Mouse (Mus musculus) retina, postnatal 7 days (tissue): ENCODE measurements around the gene Evx2.

Source experiments
- DNase-seq: peaks from one replicate; pipeline ENCODE4 v3.0.0-alpha.2; 2012; ENCODE audit warnings: low read depth, low spot score

Gene Evx2

DNA sequence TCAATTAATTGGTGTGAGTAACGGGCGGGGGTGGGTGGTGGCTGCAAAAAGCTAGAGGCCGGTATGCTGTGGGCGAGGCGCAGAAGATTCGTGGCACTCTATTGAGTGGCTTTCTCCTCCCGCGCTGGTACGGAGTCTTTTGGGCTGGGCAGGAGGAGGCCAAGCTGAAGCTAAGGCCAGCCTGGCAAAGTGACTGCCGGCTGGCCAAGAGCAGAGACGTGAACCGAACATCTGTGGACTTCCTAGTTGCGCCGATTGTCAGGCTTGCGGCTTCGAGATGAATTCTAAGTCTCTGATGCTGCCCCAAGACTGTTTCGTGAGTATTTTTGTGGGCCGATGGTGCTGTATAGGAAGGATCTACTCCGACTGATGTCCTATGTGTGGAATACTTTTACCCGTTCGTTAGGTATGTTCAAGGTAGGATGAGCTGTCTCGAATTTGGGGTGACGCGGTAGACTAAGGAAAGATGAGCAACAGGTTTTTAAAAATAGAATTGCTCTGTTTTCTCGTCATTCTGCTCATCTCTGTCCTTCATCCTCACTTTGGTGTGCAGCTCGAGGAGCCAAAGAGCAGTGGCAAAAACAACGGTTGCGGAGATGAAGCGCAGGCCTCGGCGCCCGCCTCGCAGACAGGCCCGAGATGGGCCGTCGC, 8.0 kb upstream of the Evx2 start:
- no peak for DNase-seq

DNA sequence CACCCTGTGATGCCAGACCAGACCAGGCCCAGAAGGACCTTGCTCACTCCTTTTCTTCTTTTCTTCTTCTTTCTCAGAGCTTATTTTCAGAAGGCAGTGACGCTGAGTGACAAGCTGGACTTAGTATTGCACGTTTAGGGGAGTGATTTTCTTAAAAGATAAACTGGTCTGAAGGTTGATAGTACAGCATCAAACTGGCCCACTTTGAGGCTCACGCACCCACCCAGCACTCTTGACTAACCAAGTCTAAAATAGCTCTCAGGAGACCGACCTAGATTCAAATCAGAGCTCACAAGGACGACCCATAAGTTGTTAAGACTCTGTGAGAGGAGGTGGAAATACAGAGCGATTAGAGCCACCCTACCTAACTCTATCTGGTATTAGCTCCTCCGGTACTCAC, 7.1 kb upstream of the Evx2 start:
- no peak for DNase-seq

DNA sequence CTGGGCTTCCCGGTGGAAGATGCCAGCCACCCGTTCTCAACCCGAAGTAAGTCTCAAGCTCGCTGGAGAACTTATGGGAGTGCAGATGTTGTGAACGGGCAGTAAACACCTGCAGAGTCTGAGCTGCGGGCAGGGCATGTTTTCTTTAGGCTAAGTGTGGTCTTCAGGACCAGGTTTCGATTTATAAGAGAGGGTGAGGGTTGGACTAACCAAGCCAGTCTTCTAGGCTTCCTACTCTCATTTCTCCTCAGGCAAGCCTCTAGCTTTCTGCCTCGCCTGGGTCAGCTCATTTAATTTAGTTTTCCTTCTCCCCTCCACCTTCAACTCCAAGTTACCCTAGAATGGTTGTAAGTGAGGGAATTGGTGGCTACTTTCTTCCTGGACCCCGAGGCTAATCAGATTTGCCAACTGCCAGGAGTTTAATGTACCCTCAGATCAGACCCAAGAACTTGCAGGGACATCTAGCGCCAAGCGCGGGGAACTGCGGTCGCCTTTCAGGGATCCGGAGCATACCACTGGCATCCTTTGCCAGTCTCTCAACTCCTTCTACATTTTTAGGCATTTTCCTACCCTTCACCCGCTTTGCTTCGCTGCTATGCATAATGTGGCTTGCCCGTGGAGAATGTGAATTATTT, 4.1 kb upstream of the Evx2 start:
- DNase-seq = peak; percentile 53

DNA sequence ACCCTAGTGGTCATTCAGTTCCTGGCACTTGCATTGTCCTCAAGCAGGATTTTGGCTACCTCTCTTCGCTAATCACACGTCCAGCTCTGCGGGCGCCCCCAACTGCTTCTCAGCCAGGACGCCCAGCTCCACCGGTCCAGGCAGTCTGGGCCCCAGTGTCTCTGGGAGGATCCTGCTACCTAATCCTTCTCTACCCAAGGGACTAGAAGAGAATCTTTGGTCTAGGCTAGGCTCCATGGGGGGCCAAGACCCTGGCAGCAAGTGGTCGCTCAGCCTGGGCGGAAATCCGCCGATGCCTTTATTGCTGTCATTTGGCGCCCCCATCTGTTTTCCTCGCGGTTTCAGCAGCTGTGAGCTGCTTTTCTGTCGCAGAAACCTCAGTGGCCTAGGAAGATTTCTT, 2.3 kb upstream of the Evx2 start:
- no peak for DNase-seq

DNA sequence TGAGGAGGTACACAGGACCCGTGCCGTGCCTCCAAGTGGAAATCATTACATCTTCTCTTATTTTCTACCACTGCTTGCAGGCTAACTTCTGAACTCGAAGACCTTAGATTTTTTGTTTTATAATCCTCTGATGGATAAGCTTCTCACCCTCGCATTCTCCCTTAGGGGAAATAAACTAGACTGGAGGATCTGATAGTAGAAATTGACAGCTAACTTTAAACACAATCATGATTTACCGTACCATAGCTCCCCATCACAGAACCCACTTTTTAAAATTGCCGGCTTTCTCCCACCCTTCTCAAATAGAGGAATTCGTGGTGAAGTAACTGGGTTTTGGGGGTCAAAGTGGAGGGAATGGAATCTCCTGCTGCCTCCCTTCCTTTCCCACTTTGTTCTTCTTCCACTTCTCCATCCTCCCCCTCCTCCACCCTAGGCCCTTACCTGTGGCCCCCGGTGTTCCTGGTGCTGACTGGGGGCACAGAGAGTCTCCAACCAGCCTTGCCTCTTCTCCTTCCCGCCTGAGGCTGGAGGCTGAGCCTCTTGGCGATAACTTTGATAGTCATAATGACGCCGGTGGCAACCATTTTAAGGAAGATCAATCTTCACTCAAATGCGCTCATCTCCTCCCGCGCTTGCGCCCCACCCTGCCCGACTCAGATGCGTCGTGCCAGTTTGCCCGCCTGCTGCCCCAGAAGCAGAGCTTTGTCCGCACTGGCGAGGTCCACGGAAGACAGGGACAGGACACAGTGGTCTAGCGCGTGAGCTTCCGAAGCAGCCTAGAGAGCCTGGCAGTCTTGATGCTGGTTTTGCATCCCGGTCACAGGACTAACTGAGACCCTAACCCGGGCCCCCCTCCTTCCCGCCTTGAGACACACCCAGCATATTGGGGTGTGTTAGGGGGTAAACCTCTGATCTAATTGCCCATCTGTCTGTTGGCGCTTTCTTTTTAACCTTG, 1.3 kb upstream of the Evx2 start:
- DNase-seq = no peak

DNA sequence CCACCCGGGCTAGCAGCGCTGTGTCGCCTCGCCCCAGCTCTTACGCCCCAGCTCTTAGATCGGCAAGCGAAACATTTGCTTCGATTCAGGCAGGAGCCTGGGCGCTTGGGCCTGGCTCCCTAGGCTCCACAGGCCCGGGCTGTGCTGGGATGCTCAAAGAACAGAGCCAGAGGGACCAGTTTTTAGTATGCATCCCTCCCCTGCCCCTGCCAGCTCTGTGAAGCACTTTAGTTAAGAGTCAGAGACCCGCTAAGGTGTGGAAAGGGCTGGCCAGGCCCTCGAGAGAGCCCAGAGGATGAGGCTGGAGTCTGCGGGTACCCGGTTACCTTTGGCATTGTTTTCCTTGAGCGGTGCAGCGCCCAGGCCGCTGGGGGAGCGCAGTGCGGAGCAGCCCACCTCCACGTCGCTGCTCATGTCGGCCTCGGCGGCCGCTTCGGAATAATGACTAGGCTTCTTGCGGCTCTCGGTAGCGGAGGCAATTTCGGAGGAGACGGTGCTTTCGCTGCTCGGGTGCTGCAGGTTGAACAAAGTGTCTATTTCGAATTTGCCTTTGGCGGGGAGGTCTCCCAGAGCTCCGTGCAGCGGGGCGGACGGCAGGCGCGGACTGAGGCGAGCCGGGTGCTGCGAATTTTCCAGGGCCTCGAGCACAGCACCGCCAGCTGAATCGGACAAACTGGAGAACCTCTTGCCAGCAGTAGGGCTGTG, 538 bp downstream of the Evx2 start:
- no peak for DNase-seq

DNA sequence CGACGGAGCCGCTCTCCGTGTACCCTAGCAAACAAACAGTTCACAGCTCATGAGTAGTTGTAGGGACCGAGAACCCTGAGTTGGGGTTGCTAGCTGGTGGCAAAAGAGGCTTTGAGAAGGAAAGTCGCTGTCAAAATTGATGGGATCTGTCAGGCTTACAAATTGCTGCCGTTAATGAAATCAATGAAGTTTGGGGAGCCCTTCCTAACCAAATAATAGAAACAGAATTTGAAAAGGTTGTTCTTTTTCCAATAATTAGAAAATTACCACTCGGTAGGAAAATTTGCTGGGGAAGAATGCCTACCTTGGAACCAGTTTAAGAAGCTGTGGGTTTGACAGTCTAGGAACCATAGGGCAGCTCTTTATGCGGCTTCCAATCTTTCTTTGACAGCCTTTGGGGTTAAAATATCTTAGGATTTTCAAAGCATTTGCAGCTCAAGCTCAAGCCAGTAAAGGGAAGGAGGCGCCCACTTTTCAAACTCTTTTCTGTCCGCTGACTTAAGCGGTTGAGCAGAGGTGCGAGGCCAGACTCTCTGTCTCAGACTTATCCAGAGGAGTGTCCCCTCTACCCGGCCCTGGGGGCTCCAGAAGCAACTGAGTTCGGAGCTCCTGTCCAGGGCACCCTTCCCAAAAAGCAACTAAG, 1.2 kb downstream of the Evx2 start:
- DNase-seq = no peak

DNA sequence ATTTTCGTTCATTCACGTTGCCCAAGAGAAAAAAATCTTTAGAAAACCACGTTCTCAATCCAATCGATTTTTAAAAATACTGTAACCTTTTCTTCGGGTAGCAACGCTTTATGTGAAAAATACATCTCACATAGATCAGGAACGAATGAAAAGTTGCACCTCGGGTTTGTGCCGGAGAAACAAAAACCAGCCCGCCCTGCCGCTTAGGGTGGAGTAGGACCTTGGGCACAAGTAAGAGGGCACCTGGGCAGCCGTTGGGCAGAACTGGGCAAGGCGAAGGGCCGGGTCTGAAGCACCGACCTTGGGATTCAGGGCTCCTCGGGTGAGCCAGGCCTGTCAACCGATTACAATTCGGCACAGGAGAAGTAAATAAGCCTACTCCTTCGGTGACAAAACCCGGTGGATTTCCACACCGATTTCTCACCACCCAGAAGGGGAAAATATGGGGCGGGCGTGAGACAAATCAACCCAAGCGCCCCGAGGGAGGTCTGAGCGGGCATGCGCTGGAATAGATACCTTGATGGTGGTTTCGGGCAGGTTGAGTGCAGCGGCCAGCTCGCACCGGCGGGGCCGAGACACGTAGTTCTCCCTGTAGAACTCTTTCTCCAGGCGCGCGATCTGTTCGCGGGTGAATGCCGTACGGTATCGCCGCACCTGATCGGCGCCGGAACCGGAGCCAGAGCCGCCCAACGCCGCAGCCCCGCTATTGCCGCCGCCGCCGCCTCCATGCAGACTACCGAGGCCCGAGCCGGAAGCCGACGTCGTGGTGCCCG, 1.9 kb downstream of the Evx2 start:
- no peak for DNase-seq

DNA sequence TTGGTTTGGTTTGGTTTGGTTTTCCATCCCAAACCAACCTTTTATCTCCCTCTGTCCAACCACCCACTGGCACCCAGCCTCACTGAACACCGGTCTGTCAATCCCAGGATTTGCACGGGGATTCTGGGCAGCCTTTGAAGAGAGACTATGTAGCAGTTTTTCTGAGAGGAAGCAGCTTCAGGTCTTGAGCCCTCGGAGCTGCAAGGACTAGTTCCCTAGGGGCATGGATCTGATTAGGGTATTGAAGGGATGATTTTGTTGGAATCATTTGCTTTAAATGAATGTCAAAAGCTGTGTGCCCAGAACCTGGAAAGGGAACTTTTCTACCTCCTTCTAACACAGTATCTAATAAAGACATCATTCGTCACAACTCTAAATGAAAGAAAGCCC, 2.7 kb downstream of the Evx2 start:
- no peak for DNase-seq

DNA sequence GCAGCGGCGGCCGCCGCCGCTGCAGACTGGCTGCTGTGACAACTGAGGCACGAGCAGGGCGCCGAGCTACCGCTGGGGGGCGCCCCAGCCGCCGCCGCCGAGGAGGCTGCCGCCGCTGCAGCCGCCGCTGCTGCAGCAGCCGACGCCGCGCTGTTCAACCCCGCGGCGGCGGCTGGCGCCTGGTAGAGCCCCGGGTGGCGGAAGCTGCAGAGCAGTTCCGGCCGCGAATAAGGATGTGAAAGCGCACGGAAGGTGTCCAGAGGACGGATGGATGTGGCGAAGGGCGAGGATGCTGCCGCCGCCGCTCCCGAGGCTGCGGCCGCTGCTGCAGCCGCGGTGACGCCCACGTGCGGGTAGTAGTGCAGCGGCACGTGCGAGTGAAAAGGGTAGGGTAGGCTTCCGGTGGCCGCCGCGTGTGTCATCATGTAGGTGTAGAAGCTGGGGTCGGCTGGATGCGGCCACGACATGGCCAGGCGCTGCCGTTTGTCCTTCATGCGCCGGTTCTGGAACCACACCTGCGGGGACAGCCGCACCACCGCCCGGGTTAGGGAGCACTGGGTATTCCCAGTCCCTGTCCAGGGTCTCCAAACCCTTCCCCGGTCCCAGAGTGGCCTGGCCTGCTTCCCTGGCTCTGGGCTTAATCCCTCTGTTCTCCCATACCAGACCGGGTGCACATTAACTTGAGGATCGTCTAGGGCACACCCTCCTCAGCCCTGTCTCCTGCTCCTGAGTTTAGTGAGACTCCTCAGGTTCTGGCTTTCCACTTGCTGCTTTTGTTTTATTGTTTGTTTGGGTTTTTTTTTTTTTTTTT, 3.3 kb downstream of the Evx2 start:
- no peak for DNase-seq

DNA sequence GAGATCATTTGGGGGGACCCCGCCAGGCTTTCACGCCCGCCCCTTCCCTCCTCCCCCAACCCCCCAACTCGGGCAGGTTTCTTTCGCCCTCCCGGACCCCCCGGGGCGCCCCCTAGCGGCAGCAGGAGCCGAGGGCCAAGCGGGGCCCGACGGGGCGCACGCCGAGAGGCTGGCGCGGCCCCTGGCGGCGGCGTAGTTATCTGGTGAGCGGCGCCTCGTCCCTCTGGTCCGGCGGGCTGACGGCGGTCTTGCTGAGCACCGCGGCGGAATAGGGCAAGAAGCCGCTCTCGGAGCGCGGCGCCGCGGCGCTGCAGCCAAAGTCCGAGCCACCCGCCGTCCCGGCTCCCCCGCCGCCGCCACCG, 4.0 kb downstream of the Evx2 start:
- DNase-seq = no peak

DNA sequence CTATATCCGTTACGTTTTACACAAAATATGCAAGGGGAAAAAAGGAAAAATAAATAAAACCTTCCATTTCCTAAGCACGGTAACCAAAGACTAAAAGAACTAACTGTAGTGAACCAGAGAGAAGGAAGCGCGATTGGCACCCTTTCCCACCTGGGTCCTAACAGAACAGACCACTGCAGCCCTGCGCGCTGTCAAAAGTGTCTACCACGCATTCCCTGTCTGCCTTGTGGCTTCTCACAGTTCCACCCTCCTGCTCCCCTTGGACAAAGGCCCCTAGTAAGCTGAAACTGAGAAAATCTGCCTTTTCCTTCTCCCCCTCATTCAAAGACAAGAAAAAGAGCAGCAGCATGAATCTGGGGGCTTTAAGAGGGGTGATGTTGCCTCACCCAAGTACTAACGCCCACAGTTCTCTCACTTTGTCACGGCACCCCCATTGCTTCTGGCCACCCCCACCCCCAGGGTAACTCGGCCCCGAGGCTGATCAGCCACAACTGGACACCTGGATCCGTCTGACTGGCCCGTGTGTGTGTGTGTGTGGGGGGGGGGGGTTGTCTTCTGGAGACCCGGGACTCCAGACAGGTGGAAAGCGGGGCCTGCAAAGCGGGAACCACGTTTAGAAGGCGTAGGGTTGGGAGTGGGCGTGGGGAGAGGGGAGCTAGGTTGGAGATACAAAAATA, 4.5 kb downstream of the Evx2 start:
- DNase-seq = no peak

DNA sequence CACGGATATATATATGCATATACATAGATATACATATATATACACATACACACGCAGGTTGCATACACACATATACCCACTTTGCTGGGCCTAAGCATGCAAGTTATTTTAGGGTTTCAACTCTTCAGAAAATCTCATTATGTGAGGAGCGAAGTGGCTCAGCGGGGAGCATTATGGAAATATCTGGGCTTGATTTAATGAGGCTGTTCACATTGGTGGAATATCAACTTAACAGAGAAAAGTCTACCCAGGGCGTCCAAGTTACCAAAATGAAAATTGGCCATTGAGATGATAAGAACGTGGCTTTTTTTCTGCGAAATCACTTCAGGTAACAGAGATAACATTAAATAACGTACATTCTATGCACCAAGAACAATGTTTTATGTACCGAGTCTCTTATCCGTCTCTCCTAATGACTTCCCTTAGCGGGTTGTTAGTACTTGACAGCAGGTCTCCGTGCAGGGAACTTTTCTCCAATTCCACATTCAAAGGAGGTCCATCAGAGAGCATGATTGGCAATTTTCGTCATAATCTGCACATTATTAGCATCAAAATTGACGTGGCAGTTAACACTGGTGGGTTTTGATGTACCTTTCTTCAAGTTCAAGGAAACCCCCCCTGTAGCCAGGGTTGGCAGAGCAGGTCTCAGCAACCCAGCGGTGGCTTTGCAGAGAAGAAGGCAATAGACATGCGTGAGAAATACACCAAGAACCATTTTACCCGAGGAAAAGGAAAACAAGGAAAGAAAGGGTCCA, 5.4 kb downstream of the Evx2 start:
- DNase-seq = no peak

DNA sequence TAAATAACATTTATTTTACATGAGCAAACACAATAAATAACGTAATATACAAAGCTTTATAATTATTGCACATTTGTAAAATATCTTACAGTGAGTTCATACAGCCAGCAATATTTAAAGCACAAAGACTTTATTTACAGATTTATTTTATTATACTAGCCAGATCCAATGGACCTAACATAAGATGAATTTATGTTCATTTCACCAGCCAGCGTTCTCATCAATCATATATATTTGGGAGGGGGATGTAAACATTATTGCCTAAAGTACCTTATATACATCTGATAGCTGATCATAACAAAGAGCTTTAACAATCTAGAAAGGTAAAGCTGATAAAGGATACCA, 6.4 kb downstream of the Evx2 start:
- DNase-seq = no peak

DNA sequence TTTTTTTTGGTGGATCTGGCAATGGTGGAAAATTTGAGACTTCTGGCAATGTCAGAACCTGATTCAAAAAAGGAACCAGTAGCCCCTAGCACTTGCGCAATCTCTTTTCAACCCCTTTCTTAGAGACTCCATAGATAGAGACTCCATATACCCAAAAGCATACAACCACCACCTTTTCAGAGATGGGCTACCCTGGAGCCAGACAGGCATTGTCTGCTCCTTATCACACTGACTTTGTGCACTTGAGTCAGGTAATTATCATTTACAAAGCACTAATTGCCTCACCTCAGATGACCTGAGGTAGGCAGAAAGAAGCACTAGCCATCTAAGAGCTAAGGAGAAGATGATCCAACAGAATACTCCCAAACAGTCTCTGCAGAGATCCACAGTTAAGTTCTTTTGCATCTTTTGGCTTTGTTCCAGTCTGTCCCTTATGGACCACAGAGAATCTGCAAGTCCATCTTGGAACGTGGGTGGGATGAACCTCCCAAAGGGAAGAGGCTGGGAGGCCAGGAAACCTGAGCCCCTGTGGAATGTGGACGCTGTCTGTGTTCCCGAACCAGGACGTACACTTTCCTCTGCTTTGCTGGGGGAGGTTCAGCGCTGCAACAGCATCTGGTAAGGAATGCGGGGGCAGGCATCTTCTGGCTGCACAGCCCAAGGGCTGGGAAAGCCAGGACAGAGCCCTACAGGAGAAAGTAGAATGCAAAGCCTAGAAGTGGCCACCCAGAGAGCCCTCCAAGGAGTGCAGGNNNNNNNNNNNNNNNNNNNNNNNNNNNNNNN, 12.1 kb downstream of the Evx2 start:
- DNase-seq = no peak

DNA sequence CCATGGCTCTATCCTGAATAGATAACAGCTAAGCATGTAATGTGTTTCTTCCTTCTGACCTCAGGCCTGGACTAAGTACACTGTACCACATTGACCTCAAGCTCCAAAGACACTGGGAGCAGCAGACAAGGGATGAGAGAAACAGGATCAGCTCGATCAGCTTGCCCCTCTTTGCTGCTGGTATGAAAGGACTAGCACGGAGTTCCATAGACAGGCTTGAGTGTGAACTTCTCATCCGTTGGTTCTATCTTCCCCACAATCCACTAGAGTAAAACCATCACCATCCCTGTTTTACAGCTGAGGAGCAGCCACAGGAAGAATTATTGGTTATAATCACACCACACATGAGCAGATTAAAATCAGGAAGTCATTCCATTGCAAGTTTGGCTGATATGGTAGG, 13.7 kb downstream of the Evx2 start:
- DNase-seq = no peak

DNA sequence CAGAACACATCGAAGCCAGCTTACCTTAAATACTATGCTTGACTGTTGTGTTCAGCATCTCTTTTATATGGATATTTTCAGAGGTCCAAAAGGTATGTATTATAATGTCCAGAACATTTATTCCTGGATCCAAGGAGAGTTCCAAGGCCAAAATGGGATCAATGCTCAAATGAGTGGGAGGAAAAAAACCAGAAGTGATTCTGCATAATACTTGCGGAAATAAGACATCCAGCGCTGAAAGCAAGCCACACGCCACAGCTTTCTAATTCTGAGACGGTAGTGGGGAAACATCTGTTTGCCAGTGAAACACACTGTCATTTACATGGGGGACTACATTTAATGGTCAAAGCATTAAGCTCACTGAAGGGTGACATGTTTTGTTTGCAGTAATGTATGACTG, 16.9 kb downstream of the Evx2 start:
- no peak for DNase-seq

DNA sequence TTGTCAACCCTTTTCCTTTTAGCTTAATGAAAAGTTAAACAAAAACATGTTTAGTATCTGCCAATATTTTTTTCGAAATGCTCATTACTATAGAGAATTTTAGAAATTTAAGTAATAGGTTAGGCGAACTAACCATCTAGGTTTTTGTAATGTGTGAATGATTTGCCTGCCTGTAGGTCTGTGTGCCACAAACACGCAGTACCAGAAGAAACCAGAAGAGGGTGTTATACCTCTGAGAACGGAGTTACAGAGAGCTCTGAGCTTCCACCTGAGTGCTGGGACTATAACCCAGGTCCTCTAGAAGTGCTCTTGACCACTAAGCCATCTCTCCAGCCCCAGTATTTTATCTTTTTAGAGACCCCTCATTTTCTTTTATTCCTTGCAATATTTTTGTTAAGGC, 23.9 kb downstream of the Evx2 start:
- DNase-seq = no peak
